Mouse (Mus musculus) G1E (cell line): ENCODE measurements around the gene Klc3.

Experiments used
- CTCF ChIP-seq: IDR thresholded peaks from 2 replicates; pipeline ENCODE4 v1.5.1; 2012; ENCODE audit warnings: low read depth, low read length, inconsistent platforms, mixed read lengths
- GATA1 ChIP-seq: IDR thresholded peaks from 2 replicates; pipeline ENCODE4 v1.6.1; 2012; ENCODE audit warnings: borderline replicate concordance, low read length, inconsistent platforms, mixed read lengths
- GATA2 ChIP-seq: IDR thresholded peaks from 2 replicates; pipeline ENCODE4 v1.6.1; 2012; ENCODE audit warnings: low read depth, low read length, inconsistent platforms, borderline replicate concordance
- POLR2AphosphoS5 ChIP-seq: IDR thresholded peaks from 2 replicates; pipeline ENCODE4 v1.6.1; 2012; ENCODE audit warnings: low read depth, low read length, inconsistent platforms; ENCODE audit not compliant: insufficient replicate concordance

DNA sequence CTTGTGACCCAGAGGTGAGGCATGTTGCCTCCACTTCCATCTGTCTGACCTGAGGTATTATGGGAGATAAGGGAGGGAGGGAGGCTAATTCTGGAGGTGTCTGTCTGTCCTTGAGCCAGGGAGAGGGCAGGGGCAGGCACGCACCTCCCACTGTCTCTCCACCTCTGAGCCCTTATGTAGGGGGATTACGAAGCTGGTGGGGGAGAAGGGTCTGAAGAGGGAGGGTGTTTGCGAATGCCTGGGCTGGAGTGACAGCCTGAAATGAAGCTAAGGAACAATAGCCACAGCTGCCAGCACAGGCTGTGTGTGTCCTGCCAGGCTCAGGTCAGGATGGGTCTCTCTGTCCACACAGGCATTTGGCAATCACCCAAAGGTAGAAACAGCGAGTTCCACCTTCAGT, 41.6 kb downstream of the Klc3 start:
- TF ChIP-seq CTCF (no peak), GATA1 (no peak), GATA2 (no peak), POLR2AphosphoS5 (no peak)
